10 mouse cellular contexts compared by ENCODE assay signal in genomic region chr5:123444069-123444468, GRCm38 (mm10). TPM values are rescaled to one million over a fixed set of nuclear protein-coding genes. Genes with fewer than 3 reads are reported as not detected.
DNase-seq lines count a peak whose midpoint lies in the region; ATAC-seq lines count a peak whose summit lies in the region.
"Had no signal": no experiment of that assay in that cellular context is flagged by ENCODE, and none has a peak within 500 bp of the region (broad histone marks: within the 10 kb centered on the region; RNA-seq: fewer than 3 reads in every experiment).

No protein-coding gene starts in this region.

- no peak overlapping the region for H3K27ac ChIP-seq in hindbrain, embryonic 11.5 days (ENCODE audit: low read depth, low read length)
- H3K27ac ChIP-seq in hindbrain, embryonic 13.5 days, result no peak overlapping the region
- H3K27ac ChIP-seq: embryonic facial prominence, embryonic 12.5 days; neural tube, embryonic 13.5 days had no signal

- DNase-seq in hindbrain, embryonic 11.5 days (ENCODE audit: low spot score), result peak; percentile 80
- DNase-seq in WW6 (ENCODE audit: low read depth, low spot score), result peak; percentile 26
- peak; percentile 73 to 82 for DNase-seq in cerebellum, postnatal 36 days
- peak; percentile 39 to 70 for DNase-seq in gastrocnemius, postnatal 4 days (ENCODE audit: low spot score in 2 of 2)
- DNase-seq in layer of hippocampus, postnatal 10 days (ENCODE audit: low spot score in 2 of 2), result peak; percentile 85 to 86
- DNase-seq in lung, postnatal 4 days, result peak; percentile 59 to 75
- peak; percentile 36 to 41 for DNase-seq in spleen, postnatal 36 days (ENCODE audit: low spot score in 2 of 2)

- H3K36me3 ChIP-seq in hindbrain, embryonic 11.5 days (ENCODE audit: control insufficient read depth, insufficient read depth, low read length), result no peaks in the 10 kb centered on the region
- H3K36me3 ChIP-seq in hindbrain, embryonic 13.5 days, result peaks cover 75% of the 10 kb centered on the region

- no peak overlapping the region for H3K9ac ChIP-seq in hindbrain, embryonic 11.5 days (ENCODE audit: low read depth, low read length)
- H3K9ac ChIP-seq in hindbrain, embryonic 13.5 days, result no peak overlapping the region
- H3K9ac ChIP-seq: embryonic facial prominence, embryonic 12.5 days; neural tube, embryonic 13.5 days had no signal

- no peaks in the 10 kb centered on the region for H3K9me3 ChIP-seq in hindbrain, embryonic 11.5 days (ENCODE audit: control insufficient read depth, low read length)
- H3K9me3 ChIP-seq in hindbrain, embryonic 13.5 days, result no peaks in the 10 kb centered on the region
- H3K9me3 ChIP-seq: embryonic facial prominence, embryonic 12.5 days; neural tube, embryonic 13.5 days had no signal

- WGBS in hindbrain, embryonic 11.5 days, result 49% methylated on average over 4 of the region's 4 CpGs
- 49% methylated on average over 4 of the region's 4 CpGs for WGBS in hindbrain, embryonic 13.5 days

- H3K4me3 ChIP-seq in hindbrain, embryonic 11.5 days (ENCODE audit: low read depth, low read length), result no peak overlapping the region
- H3K4me3 ChIP-seq in hindbrain, embryonic 13.5 days, result no peak overlapping the region
- H3K4me3 ChIP-seq: embryonic facial prominence, embryonic 12.5 days; neural tube, embryonic 13.5 days had no signal

- H3K27me3 ChIP-seq in hindbrain, embryonic 11.5 days (ENCODE audit: control insufficient read depth, insufficient read depth, low read length), result no peaks in the 10 kb centered on the region
- H3K27me3 ChIP-seq in hindbrain, embryonic 13.5 days, result no peaks in the 10 kb centered on the region
- H3K27me3 ChIP-seq: embryonic facial prominence, embryonic 12.5 days; neural tube, embryonic 13.5 days had no signal

- no peak overlapping the region for H3K4me2 ChIP-seq in hindbrain, embryonic 11.5 days (replicated peaks; ENCODE audit: low read depth, low read length)
- H3K4me2 ChIP-seq in hindbrain, embryonic 13.5 days, result no peak overlapping the region
- H3K4me2 ChIP-seq: embryonic facial prominence, embryonic 12.5 days; neural tube, embryonic 13.5 days had no signal

- H3K4me1 ChIP-seq in hindbrain, embryonic 11.5 days (replicated peaks; ENCODE audit: control insufficient read depth, insufficient read depth, low read length), result no peaks in the 10 kb centered on the region
- no peaks in the 10 kb centered on the region for H3K4me1 ChIP-seq in hindbrain, embryonic 13.5 days (replicated peaks)
- H3K4me1 ChIP-seq: embryonic facial prominence, embryonic 12.5 days; neural tube, embryonic 13.5 days had no signal

- no peak for ATAC-seq in hindbrain, embryonic 11.5 days (ENCODE audit: low FRiP score)
- no peak for ATAC-seq in hindbrain, embryonic 13.5 days (ENCODE audit: low FRiP score)

RNA-seq across cellular contexts. Expression of gene Lrrc43, which starts 45.0 kb away (rescaled TPM):
- polyA plus RNA-seq in hindbrain, embryonic 11.5 days (2014; fragmentation: Nextera tagmentation; extraction: Ambion mirVana), result 0.26 and 0.39 TPM in 2 replicates
- polyA plus RNA-seq in hindbrain, embryonic 13.5 days (2015; fragmentation: Nextera tagmentation; extraction: Ambion mirVana), result 0.16 and 0.22 TPM in 2 replicates
- total RNA-seq in gastrocnemius, postnatal 4 days (2021), result not detected
- total RNA-seq in layer of hippocampus, postnatal 10 days (2021), result 1 to 10 TPM; 1.7 to 2.2 TPM
- polyA plus RNA-seq: embryonic facial prominence, embryonic 12.5 days had no signal

RNA-seq across cellular contexts. Expression of gene Il31, which starts 45.2 kb away (rescaled TPM):
- polyA plus RNA-seq in hindbrain, embryonic 11.5 days (2014; fragmentation: Nextera tagmentation; extraction: Ambion mirVana), result not detected in 2 replicates
- not detected in 2 replicates for polyA plus RNA-seq in hindbrain, embryonic 13.5 days (2015; fragmentation: Nextera tagmentation; extraction: Ambion mirVana)
- total RNA-seq in gastrocnemius, postnatal 4 days (2021), result not detected
- not detected for total RNA-seq in layer of hippocampus, postnatal 10 days (2021)
- polyA plus RNA-seq: embryonic facial prominence, embryonic 12.5 days; neural tube, embryonic 13.5 days had no signal

RNA-seq across cellular contexts. Expression of gene Mlxip, which starts 49.5 kb away (rescaled TPM):
- 16.8 and 18.2 TPM in 2 replicates for polyA plus RNA-seq in hindbrain, embryonic 11.5 days (2014; fragmentation: Nextera tagmentation; extraction: Ambion mirVana)
- polyA plus RNA-seq in hindbrain, embryonic 13.5 days (2015; fragmentation: Nextera tagmentation; extraction: Ambion mirVana), result 18.4 and 19.5 TPM in 2 replicates
- total RNA-seq in gastrocnemius, postnatal 4 days (2021), result 10 to 100 TPM; 48.4 to 49.8 TPM
- total RNA-seq in layer of hippocampus, postnatal 10 days (2021), result 10 to 100 TPM; 22.3 to 22.7 TPM

Comparison
In these comparisons a context has a peak if more than half of its experiments do, and no peak if none do; other contexts are left out.
1. DNase-seq: peak in every context shown above with its lines; median percentile 86 in layer of hippocampus, postnatal 10 days; 80 in hindbrain, embryonic 11.5 days; 78 in cerebellum, postnatal 36 days; 67 in lung, postnatal 4 days; 54 in gastrocnemius, postnatal 4 days; 38 in spleen, postnatal 36 days; 26 in WW6.